Mouse (Mus musculus) hindbrain, postnatal 0 days (tissue): ENCODE measurements at regions not wholly inside any gene's neighbourhood (a gene's known extent, or its start where the extent isn't known, plus 50 kb on each side); places are given as distances from the start of the nearest gene placed in this dataset.

Source experiments
- ATAC-seq: fragments of 200-750 bp; cut with Nextera tagmentation; 2 replicates; pipeline ENCODE4 v1.8.0; 2017; ENCODE audit warnings: mild to moderate bottlenecking, moderate TSS enrichment, moderate library complexity
- DNase-seq: peaks from one replicate; pipeline ENCODE4 v3.0.0-alpha.2; 2015; ENCODE audit warnings: low spot score
- H3K27ac ChIP-seq: fragments of 300-500 bp; sonication (generic); 2 replicates; pipeline ENCODE4 v1.5.1; 2014; ENCODE audit warnings: mild to moderate bottlenecking
- H3K27me3 ChIP-seq: fragments of 300-500 bp; sonication (generic); 2 replicates; pipeline ENCODE4 v1.6.1; 2014; ENCODE audit warnings: low read length, mixed read lengths; ENCODE audit not compliant: insufficient read depth
- H3K36me3 ChIP-seq: fragments of 300-500 bp; sonication (generic); 2 replicates; pipeline ENCODE4 v1.6.1; 2014; ENCODE audit warnings: low read length, mixed read lengths; ENCODE audit not compliant: insufficient read depth
- H3K4me1 ChIP-seq: fragments of 300-500 bp; sonication (generic); 2 replicates; pipeline ENCODE4 v1.6.1; 2014; ENCODE audit warnings: antibody characterized with exemption, low read length, mixed read lengths; ENCODE audit not compliant: insufficient read depth
- H3K4me2 ChIP-seq: fragments of 300-500 bp; sonication (generic); 2 replicates; pipeline ENCODE4 v1.6.1; 2014; ENCODE audit warnings: low read depth, mild to moderate bottlenecking, low read length, moderate library complexity, mixed read lengths
- H3K4me3 ChIP-seq: fragments of 300-500 bp; sonication (generic); 2 replicates; pipeline ENCODE4 v1.5.1; 2014; ENCODE audit warnings: low read length
- H3K9ac ChIP-seq: fragments of 300-500 bp; sonication (generic); replicated peaks from 2 replicates; pipeline ENCODE4 v1.6.1; 2014; ENCODE audit warnings: mild to moderate bottlenecking, low read length, moderate library complexity, mixed read lengths
- H3K9me3 ChIP-seq: fragments of 300-500 bp; sonication (generic); 2 replicates; pipeline ENCODE4 v1.6.1; 2016; ENCODE audit warnings: low read length, mixed read lengths
- CTCF ChIP-seq: IDR thresholded peaks from 2 replicates; pipeline ENCODE4 v1.5.1; 2016; ENCODE audit warnings: antibody characterized with exemption, control low read depth, low read depth
- WGBS: fragments of 180-500 bp; shearing (Covaris S2); extraction: QIAGEN DNeasy Blood & Tissue Kit; methylation state at CpG from one replicate; pipeline ENCODE4 v1.1.7; 2014; 5-methylcytosine and 5-hydroxymethylcytosine counted together

GRCm38 (mm10) chr10:116677949-116678348 is 96.6 kb upstream of the Cnot2 start:
- H3K27ac ChIP-seq: no peak overlapping the region
- no peaks in the 10 kb centered on the region for H3K9me3 ChIP-seq
- H3K9ac ChIP-seq: no peak overlapping the region
- peak; percentile 19 for DNase-seq
- no peaks in the 10 kb centered on the region; the same call in 1 of the 2 replicates for H3K4me1 ChIP-seq
- ATAC-seq: no peak
- no peak for TF ChIP-seq CTCF
- no peak overlapping the region for H3K4me2 ChIP-seq
- H3K36me3 ChIP-seq: no peaks in the 10 kb centered on the region
- H3K27me3 ChIP-seq: no peaks in the 10 kb centered on the region
- 38% methylated on average over 4 of the region's 4 CpGs for WGBS
- H3K4me3 ChIP-seq: no peak overlapping the region

GRCm38 (mm10) chr10:116675171-116675570 is 93.9 kb upstream of the Cnot2 start:
- Histone ChIP-seq H3K4me1 (no peaks in the 10 kb centered on the region; the same call in 1 of the 2 replicates), H3K27me3 (no peaks in the 10 kb centered on the region), H3K9me3 (no peaks in the 10 kb centered on the region), H3K9ac (no peak overlapping the region), H3K4me2 (no peak overlapping the region), H3K4me3 (no peak overlapping the region), H3K27ac (no peak overlapping the region), H3K36me3 (no peaks in the 10 kb centered on the region)
- WGBS: 77% methylated on average over 7 of the region's 7 CpGs
- ATAC-seq: no peak
- no peak for DNase-seq
- TF ChIP-seq CTCF: no peak

DNA sequence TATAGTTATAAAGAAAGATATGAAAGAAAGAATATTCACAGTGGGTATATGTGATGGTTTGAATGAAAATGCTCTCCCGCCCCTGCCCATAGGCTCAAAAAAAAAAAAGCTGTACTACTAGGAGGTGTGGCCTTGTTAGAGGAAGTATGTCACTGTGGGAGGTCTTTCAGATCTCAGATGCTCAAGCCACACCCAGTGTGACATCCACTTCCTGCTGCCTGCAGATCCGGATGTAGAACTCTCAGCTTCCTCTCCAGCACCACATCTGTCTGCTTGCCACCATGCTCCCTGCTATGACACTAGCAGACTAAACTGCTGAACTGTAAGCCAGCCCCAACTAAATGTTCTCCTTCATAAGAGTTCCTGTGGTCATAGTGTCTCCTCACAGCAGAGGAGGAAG is 93.0 kb upstream of the Cnot2 start:
- no peak overlapping the region for H3K4me2 ChIP-seq
- no peak overlapping the region for H3K27ac ChIP-seq
- no peaks in the 10 kb centered on the region for H3K27me3 ChIP-seq
- no peak overlapping the region for H3K4me3 ChIP-seq
- 83% methylated on average over 2 of the region's 2 CpGs for WGBS
- no peaks in the 10 kb centered on the region for H3K36me3 ChIP-seq
- no peaks in the 10 kb centered on the region; the same call in 1 of the 2 replicates for H3K4me1 ChIP-seq
- no peak for TF ChIP-seq CTCF
- DNase-seq (no peak), ATAC-seq (no peak)
- no peaks in the 10 kb centered on the region for H3K9me3 ChIP-seq
- H3K9ac ChIP-seq: no peak overlapping the region

DNA sequence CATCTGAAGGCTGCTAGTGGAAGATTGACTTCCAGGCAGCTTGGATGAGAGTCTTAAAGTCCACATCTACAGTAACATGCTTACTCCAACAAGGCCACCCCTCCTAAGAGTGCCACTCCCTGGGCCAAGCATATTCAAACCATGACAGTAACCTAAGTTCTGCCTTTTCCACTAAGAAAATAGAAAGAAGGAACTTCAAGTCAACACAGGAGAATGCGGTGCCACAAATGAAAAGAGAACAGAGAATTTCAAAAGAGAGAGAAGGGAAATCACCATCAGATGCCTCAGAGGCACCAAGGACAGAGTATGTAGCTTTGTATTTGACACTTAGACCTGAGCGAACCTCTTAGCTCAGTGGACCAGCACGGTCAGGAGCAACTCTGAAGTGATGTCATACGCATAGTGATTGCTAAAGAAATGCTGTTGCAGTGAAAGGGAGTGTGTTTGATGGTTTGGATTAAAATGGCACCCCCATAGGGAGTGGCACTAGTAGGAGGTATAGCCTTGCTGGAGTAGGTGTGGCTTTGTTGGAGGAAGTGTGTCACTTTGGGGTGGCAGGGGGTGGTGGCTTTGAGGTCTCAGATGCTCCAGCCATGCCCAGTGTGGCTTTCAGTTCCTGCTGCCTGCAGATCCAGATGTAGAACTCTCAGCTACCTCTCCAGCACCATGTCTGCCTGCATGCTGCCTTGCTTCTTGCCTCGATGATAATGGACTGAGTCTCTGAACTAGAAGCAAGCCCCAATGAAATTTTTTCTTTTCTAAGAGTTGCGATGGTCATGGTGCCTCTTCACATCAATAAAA is 77.1 kb upstream of the Cnot2 start:
- TF ChIP-seq CTCF: no peak
- Histone ChIP-seq H3K4me2 (no peak overlapping the region), H3K9me3 (no peaks in the 10 kb centered on the region), H3K27me3 (no peaks in the 10 kb centered on the region), H3K27ac (no peak overlapping the region), H3K4me3 (no peak overlapping the region), H3K36me3 (no peaks in the 10 kb centered on the region), H3K9ac (no peak overlapping the region), H3K4me1 (no peaks in the 10 kb centered on the region)
- no peak for DNase-seq
- ATAC-seq: no peak
- 95% methylated on average over 6 of the region's 6 CpGs for WGBS

- no peak overlapping the region for H3K27ac ChIP-seq
- no peaks in the 10 kb centered on the region for H3K36me3 ChIP-seq
- TF ChIP-seq CTCF: no peak
- no peak for ATAC-seq
- 74% methylated on average over 7 of the region's 7 CpGs for WGBS
- no peak overlapping the region for H3K4me2 ChIP-seq
- no peaks in the 10 kb centered on the region for H3K9me3 ChIP-seq
- H3K4me3 ChIP-seq: no peak overlapping the region
- H3K4me1 ChIP-seq: no peaks in the 10 kb centered on the region
- H3K9ac ChIP-seq: no peak overlapping the region
- no peaks in the 10 kb centered on the region for H3K27me3 ChIP-seq
- no peak for DNase-seq
Measured at GRCm38 (mm10) chr10:116655891-116656290, 74.6 kb upstream of the Cnot2 start.

GRCm38 (mm10) chr10:116655018-116655807 is 73.9 kb upstream of the Cnot2 start:
- Histone ChIP-seq H3K4me2 (no peak overlapping the region), H3K36me3 (no peaks in the 10 kb centered on the region), H3K27ac (no peak overlapping the region), H3K27me3 (no peaks in the 10 kb centered on the region), H3K9ac (no peak overlapping the region), H3K9me3 (no peaks in the 10 kb centered on the region), H3K4me1 (no peaks in the 10 kb centered on the region), H3K4me3 (no peak overlapping the region)
- ATAC-seq (no peak), DNase-seq (no peak)
- no peak for TF ChIP-seq CTCF
- WGBS: 82% methylated on average over 6 of the region's 6 CpGs

GRCm38 (mm10) chr10:116654091-116654490 is 72.8 kb upstream of the Cnot2 start:
- Histone ChIP-seq H3K4me2 (no peak overlapping the region), H3K4me3 (no peak overlapping the region), H3K4me1 (no peaks in the 10 kb centered on the region), H3K27ac (no peak overlapping the region), H3K9me3 (no peaks in the 10 kb centered on the region), H3K36me3 (no peaks in the 10 kb centered on the region), H3K27me3 (no peaks in the 10 kb centered on the region), H3K9ac (no peak overlapping the region)
- 92% methylated on average over 14 of the region's 14 CpGs for WGBS
- DNase-seq (no peak), ATAC-seq (no peak)
- no peak for TF ChIP-seq CTCF
